Mouse (Mus musculus): ENCODE results near the gene Aurkb. TPM values are rescaled to one million over a fixed set of nuclear protein-coding genes. Genes with fewer than 3 reads are reported as not detected.
A peak's percentile ranks its signal among the peaks of the same experiment; 100 is the strongest.

Gene Aurkb
- polyA plus RNA-seq, 1 experiment = 28.2 TPM

DNA sequence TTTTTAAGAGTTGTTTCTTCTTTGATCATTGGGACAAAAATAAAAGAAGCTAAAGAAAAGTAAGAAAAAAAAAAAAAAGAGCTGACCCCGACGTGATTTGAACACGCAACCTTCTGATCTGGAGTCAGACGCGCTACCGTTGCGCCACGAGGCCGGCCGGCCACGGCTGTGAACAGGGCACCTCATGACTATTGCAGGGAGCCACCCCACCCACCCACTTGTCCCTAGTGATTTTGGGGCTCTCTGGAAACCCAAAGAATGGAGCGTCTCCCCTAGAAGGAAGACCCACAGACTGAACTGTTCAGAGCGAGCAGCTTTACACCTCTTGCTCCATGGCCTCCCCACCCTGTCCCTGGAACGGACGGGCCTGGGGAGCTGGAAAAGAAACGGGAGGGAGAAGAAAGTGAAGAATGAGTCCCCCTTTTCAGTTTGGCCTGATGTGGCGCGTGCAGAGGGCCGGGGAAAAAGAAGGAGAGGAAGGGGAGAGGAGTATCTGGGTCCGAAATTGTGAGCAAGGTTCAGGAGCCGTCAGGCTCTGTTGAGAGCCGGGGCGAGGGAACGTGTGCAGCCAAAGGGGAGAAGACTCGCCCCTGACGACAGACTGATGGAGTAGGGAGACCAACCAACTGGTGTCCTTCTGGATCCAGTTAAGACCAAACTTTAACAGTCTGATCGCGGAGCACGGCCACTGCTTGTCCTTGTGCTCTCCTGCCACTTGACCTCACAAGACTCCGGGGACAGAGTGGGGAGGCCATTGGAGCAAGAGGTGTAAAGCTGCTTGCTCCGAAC lies 18.2 kb downstream of the Aurkb start:
- H3ac ChIP-seq (ENCODE audit: control insufficient read depth, insufficient read length) = peak overlapping the region; percentile 18
- H3K4me3 ChIP-seq = peak overlapping the region; percentile 66
- no peak for TF ChIP-seq POLR2AphosphoS2 (IDR thresholded peaks at IDR 0.05; ENCODE audit: insufficient read length, low read depth)
- no peak for TF ChIP-seq CEBPB (IDR thresholded peaks at IDR 0.05; ENCODE audit: insufficient read depth, poor library complexity, severe bottlenecking)
- no peak for TF ChIP-seq MYOD1 (IDR thresholded peaks at IDR 0.05; ENCODE audit: control insufficient read depth in 1 of 3, insufficient read length in 2 of 3, low read depth in 2 of 3)
- TF ChIP-seq MAX (IDR thresholded peaks at IDR 0.05; ENCODE audit: low read depth) = no peak
- H3K27me3 ChIP-seq (ENCODE audit: control insufficient read depth, insufficient read depth, insufficient read length) = no peaks in the 10 kb centered on the region
- peaks cover 11% of the 10 kb centered on the region for H3K79me2 ChIP-seq (ENCODE audit: control insufficient read depth, insufficient read depth)
- H3K4me2 ChIP-seq (ENCODE audit: low read depth) = peak overlapping the region; percentile 86
- H3K36me3 ChIP-seq (ENCODE audit: control insufficient read depth, insufficient read depth) = no peaks in the 10 kb centered on the region

DNA sequence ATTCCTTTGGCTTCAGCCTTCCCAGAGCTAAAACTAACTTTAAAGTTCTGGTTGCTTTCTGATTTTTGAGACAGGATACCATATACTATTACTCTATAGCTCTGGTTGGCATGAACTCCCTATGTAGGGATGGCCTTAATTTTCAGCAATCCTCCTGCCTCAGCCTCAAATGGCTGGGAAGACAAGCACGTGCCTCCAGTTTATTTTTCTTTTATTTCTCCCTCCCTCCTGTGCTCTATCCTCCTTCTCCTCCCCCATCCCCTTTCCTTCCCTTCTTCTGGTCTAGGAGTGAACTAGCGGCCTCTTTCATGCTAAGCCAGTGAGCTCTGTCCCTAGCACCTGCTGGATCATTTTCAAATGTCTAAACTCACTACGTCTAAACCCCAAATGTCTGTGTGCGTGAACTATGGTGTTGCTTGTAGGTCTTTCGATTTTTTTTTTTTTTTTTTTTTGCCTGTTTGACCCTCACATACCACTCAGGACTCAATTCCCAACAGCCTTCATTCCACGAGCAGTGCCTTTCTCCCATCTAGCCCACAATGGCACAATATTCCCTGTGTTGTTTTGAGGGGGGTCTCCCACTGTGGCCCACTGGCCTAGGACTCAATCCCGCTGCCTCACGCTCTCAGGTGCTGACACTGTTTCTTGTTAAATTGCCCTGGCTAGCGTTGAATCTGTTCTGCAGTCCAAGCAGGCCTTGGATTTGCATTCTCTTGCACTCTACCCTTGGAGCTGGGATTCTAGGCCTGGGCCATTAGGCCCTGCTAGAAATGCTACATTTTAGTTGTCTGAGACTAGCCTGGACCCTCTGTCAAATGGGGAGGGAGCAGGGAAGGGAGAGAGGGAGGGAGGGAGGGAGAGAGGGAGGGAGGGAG lies 19.0 kb downstream of the Aurkb start:
- Histone ChIP-seq H3ac (ENCODE audit: control insufficient read depth, insufficient read length) (peak overlapping the region; percentile 18), H3K4me3 (peak overlapping the region; percentile 66), H3K36me3 (ENCODE audit: control insufficient read depth, insufficient read depth) (no peaks in the 10 kb centered on the region), H3K4me2 (ENCODE audit: low read depth) (peak overlapping the region; percentile 86), H3K79me2 (ENCODE audit: control insufficient read depth, insufficient read depth) (peaks cover 10% of the 10 kb centered on the region), H3K27me3 (ENCODE audit: control insufficient read depth, insufficient read depth, insufficient read length) (no peaks in the 10 kb centered on the region)
- TF ChIP-seq REST (IDR thresholded peaks at IDR 0.05; ENCODE audit: insufficient read depth, insufficient read length) (no peak), MYOG (IDR thresholded peaks at IDR 0.05; ENCODE audit: control insufficient read depth in 1 of 3, insufficient read depth in 1 of 3, insufficient read length in 2 of 3, low read depth in 2 of 3) (no peak), TCF12 (IDR thresholded peaks at IDR 0.05; ENCODE audit: insufficient read depth, poor library complexity, severe bottlenecking) (no peak), USF1 (IDR thresholded peaks at IDR 0.05; ENCODE audit: low read depth) (no peak), MAX (IDR thresholded peaks at IDR 0.05; ENCODE audit: low read depth) (no peak), CEBPB (IDR thresholded peaks at IDR 0.05; ENCODE audit: insufficient read depth, poor library complexity, severe bottlenecking) (no peak), SRF (IDR thresholded peaks at IDR 0.05; ENCODE audit: control insufficient read depth, insufficient read length, low read depth) (no peak), E2F4 (IDR thresholded peaks at IDR 0.05; ENCODE audit: insufficient read depth) (no peak), POLR2AphosphoS2 (IDR thresholded peaks at IDR 0.05; ENCODE audit: insufficient read length, low read depth) (no peak)

DNA sequence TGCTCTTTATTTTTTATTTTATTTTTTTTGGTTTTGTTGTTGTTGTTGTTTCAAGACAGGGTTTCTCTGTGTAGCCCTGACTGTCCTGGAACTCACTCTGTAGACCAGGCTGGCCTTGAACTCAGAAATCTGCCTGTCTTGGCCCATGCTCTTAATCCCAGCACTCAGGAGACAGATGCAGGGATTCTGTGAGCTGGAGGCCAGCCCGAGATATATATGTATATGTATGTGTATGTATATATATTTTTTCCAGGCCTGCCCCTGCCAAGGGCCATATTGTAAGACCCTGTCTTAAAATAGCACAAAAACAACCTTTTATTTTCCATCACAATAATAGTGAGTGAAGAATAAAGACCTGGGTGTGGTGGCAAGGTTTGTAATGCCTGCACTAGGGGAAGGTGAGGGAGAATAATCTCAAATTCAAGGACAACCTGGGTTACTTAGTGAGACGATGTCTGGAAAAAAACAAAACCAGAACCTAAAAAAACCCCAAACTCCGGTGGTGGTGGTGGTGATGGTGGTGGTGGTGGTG lies 20.0 kb downstream of the Aurkb start:
- Histone ChIP-seq H3ac (ENCODE audit: control insufficient read depth, insufficient read length) (no peak overlapping the region), H3K27me3 (ENCODE audit: control insufficient read depth, insufficient read depth, insufficient read length) (no peaks in the 10 kb centered on the region), H3K79me2 (ENCODE audit: control insufficient read depth, insufficient read depth) (peaks cover 10% of the 10 kb centered on the region), H3K36me3 (ENCODE audit: control insufficient read depth, insufficient read depth) (no peaks in the 10 kb centered on the region), H3K4me2 (ENCODE audit: low read depth) (no peak overlapping the region), H3K4me3 (no peak overlapping the region)
- no peak for TF ChIP-seq USF1 (IDR thresholded peaks at IDR 0.05; ENCODE audit: low read depth)
- no peak for TF ChIP-seq MYOG (IDR thresholded peaks at IDR 0.05; ENCODE audit: control insufficient read depth in 1 of 3, insufficient read depth in 1 of 3, insufficient read length in 2 of 3, low read depth in 2 of 3)
- TF ChIP-seq CEBPB (IDR thresholded peaks at IDR 0.05; ENCODE audit: insufficient read depth, poor library complexity, severe bottlenecking) = no peak
- TF ChIP-seq POLR2AphosphoS2 (IDR thresholded peaks at IDR 0.05; ENCODE audit: insufficient read length, low read depth) = no peak
- TF ChIP-seq E2F4 (IDR thresholded peaks at IDR 0.05; ENCODE audit: insufficient read depth) = no peak
- TF ChIP-seq MYOD1 (IDR thresholded peaks at IDR 0.05; ENCODE audit: control insufficient read depth in 1 of 3, insufficient read length in 2 of 3, low read depth in 2 of 3) = no peak
- no peak for TF ChIP-seq MAX (IDR thresholded peaks at IDR 0.05; ENCODE audit: low read depth)
- no peak for TF ChIP-seq TCF3 (IDR thresholded peaks at IDR 0.05; ENCODE audit: insufficient read length, low read depth)
- no peak for TF ChIP-seq POLR2A (IDR thresholded peaks at IDR 0.05; ENCODE audit: insufficient read length, low read depth)
- no peak for TF ChIP-seq TCF12 (IDR thresholded peaks at IDR 0.05; ENCODE audit: insufficient read depth, poor library complexity, severe bottlenecking)
- TF ChIP-seq REST (IDR thresholded peaks at IDR 0.05; ENCODE audit: insufficient read depth, insufficient read length) = no peak
- TF ChIP-seq SRF (IDR thresholded peaks at IDR 0.05; ENCODE audit: control insufficient read depth, insufficient read length, low read depth) = no peak

DNA sequence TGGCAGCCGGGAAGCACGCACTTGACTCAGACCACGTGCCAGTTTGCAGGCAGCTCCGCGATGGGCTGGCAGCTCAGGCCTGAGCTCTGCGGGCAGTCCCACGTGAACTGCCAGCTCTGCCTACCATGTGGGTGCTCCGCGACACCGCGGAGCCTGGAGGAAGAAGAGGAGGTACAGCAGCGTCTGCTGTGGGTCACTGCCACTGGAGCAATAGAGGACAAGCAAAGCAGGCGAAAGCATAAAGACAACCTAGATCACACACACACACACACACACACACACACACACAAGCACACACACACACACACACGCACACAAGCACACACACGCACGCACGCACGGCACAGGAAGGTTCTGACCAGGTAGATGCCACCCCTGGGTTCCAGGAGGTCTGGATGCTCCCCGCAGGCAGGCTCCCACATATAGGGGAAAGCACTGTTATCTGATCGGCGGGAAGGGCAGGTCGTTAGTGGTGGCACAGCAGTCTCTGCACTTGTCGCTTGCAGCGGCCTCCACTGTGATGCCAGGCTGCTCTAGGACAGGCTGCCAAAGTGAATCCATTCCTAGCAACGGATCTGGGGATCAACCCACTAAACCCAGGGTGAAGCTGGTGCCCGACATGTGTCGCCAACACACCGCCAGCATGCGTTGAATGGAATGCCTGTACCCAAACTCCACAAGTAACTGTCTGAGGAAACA lies 20.9 kb downstream of the Aurkb start:
- peaks cover 6% of the 10 kb centered on the region for H3K79me2 ChIP-seq (ENCODE audit: control insufficient read depth, insufficient read depth)
- no peak overlapping the region for H3ac ChIP-seq (ENCODE audit: control insufficient read depth, insufficient read length)
- no peaks in the 10 kb centered on the region for H3K27me3 ChIP-seq (ENCODE audit: control insufficient read depth, insufficient read depth, insufficient read length)
- no peaks in the 10 kb centered on the region for H3K36me3 ChIP-seq (ENCODE audit: control insufficient read depth, insufficient read depth)
- no peak overlapping the region for H3K4me3 ChIP-seq
- peak overlapping the region; percentile 43 for H3K4me2 ChIP-seq (ENCODE audit: low read depth)
- TF ChIP-seq USF1 (IDR thresholded peaks at IDR 0.05; ENCODE audit: low read depth) (no peak), POLR2AphosphoS2 (IDR thresholded peaks at IDR 0.05; ENCODE audit: insufficient read length, low read depth) (no peak)

Data from myocyte (in vitro differentiated cells).